Mouse (Mus musculus) urinary bladder, postnatal 14 days (tissue): ENCODE measurements at regions not wholly inside any gene's neighbourhood (a gene's known extent, or its start where the extent isn't known, plus 50 kb on each side); places are given as distances from the start of the nearest gene placed in this dataset.

Source experiments
- DNase-seq: peaks from one replicate; pipeline ENCODE4 v3.0.0; 2021; ENCODE audit warnings: low spot score

DNA sequence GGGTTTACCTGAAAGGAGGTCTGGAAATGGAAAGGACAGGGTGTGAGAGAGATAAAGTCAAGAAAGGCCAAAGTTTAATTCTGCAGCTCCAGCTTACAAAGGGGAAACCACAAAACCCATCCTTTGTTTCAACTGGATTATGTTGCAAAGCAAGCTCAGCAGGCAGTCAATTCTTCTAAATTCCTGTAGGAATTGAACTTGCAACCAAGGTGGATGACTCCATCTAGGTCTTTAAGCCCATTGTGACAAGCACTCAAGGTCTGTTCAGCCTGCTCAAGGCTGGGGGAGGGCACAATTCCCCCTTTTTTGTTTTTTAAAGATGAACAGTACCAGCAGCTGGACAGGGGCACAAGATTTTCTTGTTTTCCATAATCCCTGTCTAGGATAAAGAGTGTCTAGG is 200.0 kb upstream of the Ttc29 start:
- DNase-seq = no peak

DNA sequence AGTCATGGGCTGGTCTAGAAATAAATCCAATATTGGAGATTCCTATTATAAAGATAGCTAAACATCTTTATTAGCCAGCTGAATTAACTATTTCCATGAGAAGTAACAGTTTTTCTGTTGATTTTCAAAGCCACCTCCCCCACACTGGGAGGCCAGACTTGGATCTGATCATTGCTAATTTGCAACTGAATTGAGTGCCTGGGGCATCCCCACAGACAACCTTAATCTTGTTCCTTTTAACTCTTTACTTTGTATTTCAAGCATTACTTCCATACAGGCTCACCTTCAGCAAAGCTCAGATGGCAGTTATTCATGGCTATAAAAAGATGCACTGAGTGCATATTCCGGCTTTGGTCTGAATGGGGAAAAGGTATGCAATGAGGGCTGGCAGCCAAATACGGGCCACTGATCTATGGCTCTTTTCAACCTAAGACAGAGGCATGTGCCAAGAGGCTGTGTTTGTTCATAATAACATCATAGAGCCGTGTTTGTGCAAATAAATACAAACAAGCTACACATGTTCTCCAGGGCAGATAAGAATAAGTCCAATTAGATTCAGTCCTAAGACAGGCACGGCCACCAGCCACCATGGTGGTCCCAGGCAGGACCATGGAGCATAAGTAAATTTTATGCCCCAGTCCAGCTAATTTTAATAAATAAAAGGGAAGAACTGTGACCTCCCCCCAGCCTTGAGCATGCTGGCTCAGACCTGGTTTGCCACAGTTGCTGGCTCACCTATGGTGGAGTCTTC is 194.5 kb upstream of the Ttc29 start:
- DNase-seq = no peak

DNA sequence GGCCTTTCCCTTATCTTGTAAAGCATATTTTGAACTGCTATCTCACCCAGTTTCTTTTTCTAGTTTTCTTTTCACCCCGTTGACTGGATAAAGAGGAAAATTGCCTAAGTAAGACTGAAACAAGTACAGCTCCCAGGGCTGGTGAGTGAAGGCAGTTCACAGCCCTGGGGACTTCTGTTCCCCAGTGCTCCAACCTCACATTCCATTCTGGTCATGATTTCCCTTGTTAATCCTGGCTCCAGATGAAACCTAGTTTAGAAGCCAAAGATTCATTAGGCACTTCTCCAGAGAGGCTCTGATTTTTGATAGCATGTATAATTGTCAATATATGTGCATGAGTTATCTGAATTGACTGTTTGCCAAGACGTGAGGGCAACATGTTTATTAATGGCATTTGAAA is 191.6 kb upstream of the Ttc29 start:
- no peak for DNase-seq

DNA sequence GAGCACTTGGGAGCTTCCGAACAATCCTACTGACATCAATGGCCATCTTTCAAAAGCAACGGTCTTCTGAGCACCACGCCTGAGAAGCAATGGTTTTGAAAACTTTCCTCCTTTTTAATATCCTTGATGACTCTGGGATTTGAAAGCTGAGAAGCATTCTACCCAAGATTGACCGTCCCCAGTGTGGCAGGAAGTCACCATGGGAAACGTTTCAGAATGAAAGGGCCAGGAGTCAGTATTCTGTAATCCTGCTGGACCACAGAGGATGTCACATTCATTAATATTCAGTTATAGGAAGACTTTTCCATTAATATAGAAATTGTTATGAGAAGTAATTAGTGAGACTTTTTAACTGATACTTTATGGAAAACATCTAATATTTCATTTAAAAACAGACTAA is 190.1 kb upstream of the Ttc29 start:
- DNase-seq = no peak

DNA sequence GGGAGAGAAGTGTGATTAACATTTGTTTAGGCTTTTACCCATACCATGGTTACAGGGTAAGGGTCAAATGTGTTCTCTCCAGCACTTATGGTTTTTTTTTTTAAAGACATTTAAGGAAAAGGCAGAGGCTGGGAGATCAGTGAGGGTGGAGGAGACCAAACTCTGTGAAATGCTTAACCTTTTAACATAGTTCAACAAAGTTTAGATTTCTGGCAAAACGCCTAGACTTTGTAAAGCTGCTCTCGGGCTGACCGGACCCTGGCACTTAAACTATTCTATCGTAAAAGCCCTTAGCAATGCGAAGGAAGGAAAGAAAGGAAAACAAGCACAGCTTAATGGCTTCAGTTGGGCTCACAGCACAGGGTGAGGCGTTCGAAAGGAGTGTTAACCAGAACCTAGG is 189.6 kb upstream of the Ttc29 start:
- DNase-seq = no peak

DNA sequence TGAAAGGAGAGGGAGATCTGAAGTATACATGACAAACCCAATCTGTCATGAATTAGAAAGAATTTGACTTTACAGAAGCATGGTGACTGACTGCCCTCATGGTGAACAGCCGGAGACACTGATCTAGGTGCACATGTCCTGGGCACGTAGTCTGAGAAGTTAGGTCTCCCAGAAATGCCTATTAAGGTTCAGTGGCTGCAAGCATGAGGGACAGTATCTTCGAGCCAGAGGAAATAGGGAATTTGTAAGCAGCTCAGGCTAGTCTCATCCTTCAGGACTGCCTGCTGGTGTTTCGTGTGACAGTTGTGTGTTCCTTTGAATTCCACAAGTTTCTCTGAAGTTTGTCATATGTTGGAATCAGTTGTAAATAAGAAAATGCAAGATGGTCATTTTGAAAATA is 189.2 kb upstream of the Ttc29 start:
- DNase-seq = no peak

DNA sequence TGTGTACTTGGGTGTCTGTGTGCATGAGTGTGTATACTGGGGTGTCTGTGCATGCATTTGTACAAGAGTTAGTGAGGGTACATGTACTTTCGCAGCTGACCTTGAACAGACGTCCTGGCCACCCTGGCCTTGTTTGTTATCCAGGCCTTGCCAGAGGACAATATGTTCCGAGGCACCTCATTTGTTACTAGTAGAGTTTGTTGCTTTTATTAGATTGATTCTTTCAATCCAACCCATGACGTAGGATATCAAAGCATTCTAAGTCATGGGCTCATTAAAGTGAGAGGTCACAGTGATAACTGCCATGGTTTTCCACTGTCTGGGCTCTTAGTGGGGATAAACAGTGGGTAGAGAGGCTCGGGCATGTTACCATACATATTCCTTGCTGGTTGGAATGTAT is 188.1 kb upstream of the Ttc29 start:
- DNase-seq = no peak

DNA sequence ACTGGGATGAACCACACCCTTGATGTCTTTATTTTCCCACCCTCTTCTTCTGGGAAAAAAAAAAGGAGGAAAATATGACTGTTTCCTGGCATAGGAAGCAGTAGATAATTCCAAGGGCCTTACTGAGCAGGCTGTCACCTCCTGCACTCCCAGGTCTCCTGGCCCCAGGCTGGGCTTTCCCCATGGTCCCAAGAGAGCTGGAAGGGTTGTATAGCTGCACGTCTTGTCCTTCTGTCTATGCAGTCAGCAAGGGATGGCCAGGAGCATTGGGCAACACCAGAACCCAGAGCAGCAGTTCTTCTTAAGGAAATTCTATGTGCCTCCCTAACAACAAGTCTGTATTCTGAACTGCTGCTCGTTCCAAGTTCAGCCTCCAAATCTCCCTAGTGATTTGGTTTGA is 185.7 kb upstream of the Ttc29 start:
- no peak for DNase-seq

DNA sequence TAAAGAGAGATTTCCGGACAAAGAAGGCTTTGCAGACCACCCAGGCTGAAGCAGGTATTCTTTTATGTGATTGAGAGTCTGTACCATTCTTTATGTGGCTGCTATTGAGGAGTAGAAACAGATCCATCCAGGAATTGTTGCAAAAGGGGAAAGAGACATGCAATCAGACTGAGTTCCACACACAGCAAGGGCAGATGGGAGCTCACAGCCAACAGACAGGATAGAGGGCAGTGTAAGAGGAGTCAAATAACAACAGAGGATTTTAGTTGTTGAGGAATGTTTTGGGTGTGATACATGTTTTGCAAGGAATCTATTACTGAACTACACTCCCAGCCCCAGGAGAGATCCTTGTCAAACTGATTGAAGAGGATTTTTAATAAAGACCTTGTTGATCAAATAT is 184.2 kb upstream of the Ttc29 start:
- no peak for DNase-seq

DNA sequence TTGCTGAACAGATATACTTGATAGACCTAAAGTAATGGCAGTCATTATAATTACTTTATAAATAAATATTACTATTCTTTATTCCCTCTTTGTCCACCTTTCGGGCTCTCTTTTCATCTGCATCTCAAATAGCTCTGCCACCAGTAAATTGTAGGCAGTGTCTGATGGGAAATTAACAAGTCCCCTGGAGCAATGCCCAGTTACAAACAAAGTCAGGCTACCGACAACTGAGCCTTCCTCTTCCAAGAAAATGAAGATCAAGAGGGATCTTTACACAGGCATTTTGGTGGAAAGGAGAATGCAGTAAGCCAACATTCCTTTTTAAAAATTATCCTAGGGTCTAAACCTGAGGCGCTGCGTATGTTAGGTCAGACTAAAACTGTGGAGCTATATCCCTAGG is 181.3 kb upstream of the Ttc29 start:
- no peak for DNase-seq

DNA sequence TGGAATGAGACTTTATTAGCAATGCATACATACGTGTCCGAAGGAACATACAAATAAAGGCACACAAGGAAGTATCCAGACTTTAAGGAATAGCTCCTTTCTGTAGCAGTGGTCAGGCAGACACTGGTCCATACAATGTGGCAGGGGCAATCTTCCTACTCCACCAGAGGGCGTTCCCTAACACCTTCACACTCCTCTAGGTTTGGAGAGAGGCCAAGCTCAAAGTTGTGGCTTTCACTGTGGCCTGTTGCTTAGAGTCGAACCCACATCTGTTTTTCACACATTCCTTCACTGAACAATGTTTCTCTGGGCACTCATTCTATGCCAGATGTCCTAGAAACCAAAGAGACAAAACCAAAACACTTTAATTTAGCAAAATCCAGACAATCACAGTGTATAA is 178.4 kb upstream of the Ttc29 start:
- DNase-seq = no peak

DNA sequence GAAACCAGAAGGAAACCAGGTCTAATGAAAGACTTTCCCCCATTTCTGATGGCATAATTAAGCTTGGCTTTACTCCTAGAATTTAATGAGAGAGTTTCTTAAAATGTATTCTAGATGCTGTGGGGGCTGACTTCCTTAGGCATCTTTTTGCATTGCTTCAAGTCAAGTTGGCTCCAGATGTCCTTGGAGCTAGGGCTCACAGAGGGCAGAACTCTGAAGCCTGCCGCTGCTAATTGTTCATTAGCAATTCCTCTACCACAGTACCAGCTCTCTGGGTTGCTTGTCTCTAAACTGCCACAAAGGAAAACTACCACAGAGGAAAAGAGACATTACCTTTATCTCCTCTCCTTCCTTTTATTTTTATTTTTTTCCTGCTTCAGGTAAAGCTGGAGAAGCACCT is 175.9 kb upstream of the Ttc29 start:
- DNase-seq = no peak

DNA sequence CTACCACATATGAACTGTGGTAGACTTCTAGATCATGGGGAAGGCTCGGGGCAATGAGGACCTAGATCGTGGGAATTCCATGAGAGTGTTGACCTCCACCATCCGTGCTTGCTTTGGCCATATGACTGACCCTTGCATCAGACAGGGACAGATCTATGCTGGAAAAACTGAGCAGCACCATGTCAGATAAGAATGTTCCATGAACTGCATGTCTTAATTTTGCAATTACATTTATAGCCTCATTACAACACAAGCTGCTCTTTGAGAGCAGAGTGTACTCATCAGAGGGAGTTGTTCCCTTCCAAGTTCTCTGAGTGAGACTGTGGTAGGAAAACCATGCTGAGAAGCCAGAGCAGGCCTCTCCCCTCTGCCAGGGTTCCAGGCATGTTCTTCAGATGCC is 166.4 kb upstream of the Ttc29 start:
- DNase-seq = no peak

DNA sequence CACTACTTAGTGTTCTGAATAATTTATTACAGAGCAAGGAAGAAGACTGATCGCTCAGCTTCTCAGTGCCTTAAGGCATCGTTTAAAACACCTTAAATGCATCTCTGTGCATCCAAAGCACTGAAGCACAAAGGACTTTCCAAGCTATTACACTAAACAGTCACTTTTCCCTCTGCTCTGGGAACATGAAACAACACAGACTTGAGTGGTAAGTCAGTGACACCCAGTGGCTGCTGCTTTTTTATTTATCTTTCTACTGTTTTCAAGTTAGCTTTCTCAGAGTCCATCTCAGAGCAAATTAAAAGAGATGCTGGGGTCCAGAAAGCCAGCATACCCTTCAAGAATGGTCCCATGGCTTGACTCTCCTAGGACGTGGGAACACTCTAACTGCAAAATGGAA is 162.3 kb upstream of the Ttc29 start:
- DNase-seq = no peak

DNA sequence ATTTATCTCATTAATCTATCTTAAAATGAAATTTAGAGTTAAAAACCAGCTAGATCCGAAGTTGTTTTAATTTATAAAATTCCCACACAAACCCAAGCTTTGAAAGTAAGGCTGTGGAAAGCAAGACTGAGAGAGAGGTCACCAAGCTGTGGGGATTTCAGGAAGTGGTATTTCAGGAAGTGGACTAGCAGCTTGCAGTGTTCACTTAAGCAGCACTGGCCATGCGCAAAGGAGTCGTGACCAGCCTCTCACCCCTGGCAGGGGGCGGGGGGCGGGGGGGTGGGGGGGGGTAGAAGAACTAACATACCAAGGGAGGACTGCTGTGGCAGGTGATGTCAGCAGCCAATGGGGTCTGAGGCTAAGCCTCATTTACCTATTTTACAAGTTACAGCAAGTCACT is 158.7 kb upstream of the Ttc29 start:
- DNase-seq = no peak

DNA sequence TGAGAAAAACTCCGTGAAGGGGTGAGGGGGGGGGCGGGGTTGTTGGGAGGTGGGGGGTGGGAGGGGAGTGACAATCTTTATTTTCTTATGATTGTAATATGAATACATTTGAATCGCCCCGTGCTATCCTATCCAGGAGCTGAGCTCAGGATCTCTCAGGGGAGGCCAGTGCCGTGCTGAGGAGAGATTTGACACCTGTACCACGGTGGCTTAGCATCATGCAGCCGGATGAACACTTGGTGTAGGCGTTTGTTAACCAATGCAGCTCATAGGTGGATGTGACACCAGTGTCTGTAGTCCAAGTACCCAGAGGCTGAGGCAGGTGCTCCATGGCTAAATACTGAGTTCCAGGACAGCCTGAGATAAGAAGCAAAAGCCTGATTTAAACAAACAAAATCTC is 158.2 kb upstream of the Ttc29 start:
- no peak for DNase-seq

DNA sequence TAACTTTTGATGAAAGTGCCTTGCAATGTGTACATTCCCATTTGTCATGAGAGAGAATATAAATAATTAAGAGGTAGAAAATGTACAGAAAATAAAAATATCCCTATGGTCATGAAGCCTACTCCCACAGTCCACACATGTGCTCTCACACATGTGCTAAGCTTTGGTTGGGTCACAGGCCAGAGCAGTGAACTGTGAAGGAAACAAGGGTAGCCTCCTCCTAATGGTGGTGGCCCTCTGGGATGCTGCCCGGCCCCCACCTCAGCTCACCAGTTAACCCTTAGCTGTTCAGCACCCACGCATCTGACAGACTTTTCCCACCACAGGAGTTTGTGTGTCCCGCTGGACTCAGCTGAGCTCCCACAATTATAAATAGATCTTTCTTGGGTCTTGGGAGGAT is 157.6 kb upstream of the Ttc29 start:
- DNase-seq = no peak

DNA sequence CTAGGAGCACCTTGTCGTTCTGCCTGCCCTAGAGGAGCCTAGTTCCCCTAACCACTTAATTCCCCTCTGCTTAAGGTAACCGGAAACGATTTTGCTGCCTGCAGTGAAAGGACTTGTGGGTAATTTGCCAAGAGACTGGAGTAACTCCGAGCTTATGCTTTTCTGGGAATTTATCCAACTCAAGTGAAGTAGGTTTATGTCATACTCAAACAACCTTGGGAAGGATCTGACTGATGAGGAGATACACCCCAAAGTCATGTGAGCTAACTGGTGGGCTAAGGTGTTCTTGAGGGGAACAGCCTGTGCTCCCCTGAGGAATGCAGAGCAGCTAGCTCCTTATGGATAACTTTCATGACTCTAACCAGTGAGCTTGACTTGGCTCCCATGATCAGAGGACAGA is 155.7 kb upstream of the Ttc29 start:
- DNase-seq = no peak

DNA sequence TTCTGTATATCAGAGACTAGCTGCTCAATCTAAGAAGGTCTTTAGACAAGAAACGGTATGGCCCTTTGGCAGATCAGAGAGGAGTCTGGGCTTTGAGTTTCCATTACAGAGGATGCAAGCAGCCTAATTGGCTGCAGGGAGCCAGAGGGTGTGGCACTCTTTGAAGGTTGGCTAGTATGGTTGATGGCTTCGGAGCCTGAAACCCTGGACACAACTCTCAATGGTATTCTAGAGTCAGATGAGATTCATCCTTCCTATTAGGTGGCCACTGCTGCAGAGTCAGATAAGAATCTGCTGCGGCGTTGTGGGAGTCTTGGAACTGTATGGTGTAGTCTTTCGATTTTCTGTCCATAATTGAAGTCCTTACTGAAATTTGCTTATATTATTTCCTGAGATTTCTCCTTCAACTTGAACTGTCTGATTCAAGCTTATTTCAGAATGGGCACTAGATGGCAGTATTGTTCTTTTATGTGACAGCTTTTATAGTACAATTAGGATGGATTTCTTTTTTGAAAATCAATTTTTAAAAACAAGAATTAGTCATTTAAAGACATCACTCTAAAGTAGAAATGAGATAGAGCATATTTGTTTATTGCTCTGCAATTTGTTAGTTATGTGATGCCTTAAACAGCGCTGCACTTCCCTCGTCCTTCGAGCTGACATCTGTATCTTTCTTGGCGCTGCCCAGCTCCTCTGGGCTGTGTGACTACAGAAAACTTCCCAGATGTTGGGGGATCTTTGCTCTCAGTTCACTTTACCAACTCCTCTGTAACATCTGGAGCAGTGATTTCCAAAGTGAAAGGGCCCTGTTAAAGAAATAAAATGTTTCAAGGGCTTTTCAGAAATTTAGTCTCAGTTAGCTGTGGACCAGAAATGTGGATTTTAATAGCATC is 151.0 kb upstream of the Ttc29 start:
- no peak for DNase-seq

DNA sequence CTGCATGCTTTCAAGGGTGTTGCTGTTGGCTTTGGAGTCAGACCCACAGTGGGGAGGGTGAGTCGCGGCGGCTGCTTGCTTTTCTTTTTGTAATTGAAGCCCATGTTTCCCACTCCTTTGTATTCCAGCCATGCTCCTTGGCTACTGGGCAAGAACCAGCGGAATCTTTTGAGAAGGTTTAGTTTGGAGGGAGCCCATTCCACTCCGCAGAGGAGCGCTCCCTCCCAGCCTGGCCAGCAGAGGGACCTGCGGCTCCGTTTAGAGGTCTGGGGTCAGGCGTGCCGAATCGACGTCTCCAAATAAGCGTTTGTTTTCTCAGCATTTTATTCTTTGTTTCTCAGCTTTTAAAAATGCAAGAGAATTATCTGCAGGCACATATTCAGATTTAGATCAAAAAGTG is 149.6 kb upstream of the Ttc29 start:
- peak; percentile 48 for DNase-seq

DNA sequence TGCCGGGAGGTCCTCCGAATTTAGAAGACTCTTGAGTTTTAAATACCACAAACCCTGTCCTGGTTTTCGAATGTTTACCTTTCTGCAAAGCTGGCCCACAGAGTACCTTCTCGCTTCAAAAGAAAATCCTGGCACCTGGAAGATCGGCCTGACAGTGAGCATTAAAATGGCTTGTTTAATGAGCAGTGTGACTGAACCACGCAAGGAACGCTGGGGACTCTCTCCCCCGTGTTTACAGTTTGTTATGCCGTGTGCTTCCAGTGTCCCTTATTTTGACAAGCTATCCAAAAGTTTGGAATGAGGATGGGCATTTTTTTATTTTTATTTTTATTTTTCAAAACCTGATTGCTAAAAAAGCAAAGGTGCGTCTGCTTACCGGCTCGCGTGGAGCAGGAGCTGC is 148.9 kb upstream of the Ttc29 start:
- DNase-seq = no peak

DNA sequence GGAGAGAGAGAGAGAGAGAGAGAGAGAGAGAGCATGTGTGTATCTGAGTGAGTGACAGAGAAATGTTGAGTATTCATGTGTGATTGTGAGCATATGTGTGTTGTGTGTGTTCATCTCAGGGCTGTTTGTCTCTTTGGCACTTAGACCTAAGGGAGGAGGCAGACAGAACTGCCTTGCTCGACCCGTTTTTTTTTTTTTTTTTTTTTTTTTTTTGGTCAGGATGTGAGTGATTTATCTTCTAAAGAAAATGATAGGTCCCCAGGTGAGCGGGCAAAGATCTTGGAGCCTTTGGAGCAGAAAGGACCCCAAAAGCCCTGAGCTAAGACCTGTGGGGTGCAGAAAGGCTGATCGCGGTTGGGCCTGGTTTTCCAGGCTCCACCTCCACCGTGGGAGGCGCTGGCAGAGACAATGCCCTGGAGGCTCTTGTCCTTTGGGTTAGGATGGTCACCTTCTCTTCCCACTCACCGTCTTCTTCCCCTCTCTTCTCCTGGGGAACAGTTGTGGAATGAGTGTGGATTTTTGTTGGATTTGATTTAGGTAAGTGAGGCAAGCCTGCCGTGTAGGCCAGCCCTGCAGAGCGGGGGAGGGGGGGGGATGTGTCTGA is 147.1 kb upstream of the Ttc29 start:
- no peak for DNase-seq
